Mouse (Mus musculus) heart, adult 2 months (tissue): ENCODE data around the gene Gfod1. TPM values are rescaled to one million over a fixed set of nuclear protein-coding genes. Genes with fewer than 3 reads are reported as not detected.

ENCODE experiments used
- DNase-seq, 2 experiments: peaks; one replicate each; pipeline ENCODE4 v3.0.0; 2021
- H3K27ac ChIP-seq: fragments of 200-600 bp; 2 replicates; pipeline ENCODE4 v1.8.1; 2022
- H3K27me3 ChIP-seq: fragments of 200-500 bp; 2 replicates; pipeline ENCODE4 v1.6.1; 2012; ENCODE audit warnings: mild to moderate bottlenecking, low read length, inconsistent platforms, mixed read lengths; ENCODE audit not compliant: control insufficient read depth, insufficient read depth
- H3K36me3 ChIP-seq: fragments of 200-500 bp; 2 replicates; pipeline ENCODE4 v1.6.1; 2012; ENCODE audit warnings: low read length, inconsistent platforms; ENCODE audit not compliant: control insufficient read depth, insufficient read depth
- H3K4me1 ChIP-seq: fragments of 200-500 bp; 2 replicates; pipeline ENCODE4 v1.6.1; 2011; ENCODE audit warnings: low read length; ENCODE audit not compliant: control insufficient read depth, insufficient read depth
- H3K4me3 ChIP-seq: fragments of 200-600 bp; 2 replicates; pipeline ENCODE4 v1.8.1; 2022
- H3K79me2 ChIP-seq: fragments of 200-500 bp; replicated peaks from 2 replicates; pipeline ENCODE4 v1.6.1; 2012; ENCODE audit warnings: mild to moderate bottlenecking, inconsistent platforms, low read length, moderate library complexity, mixed read lengths; ENCODE audit not compliant: control insufficient read depth, insufficient read depth
- H3K9ac ChIP-seq: fragments of 200-500 bp; 2 replicates; pipeline ENCODE4 v1.6.1; 2012; ENCODE audit warnings: low read depth, mild to moderate bottlenecking, control low read depth, inconsistent platforms, low read length, mixed read lengths
- CTCF ChIP-seq: fragments of 200-600 bp; IDR thresholded peaks from 2 replicates; pipeline ENCODE4 v1.8.1; 2022; ENCODE audit warnings: antibody characterized with exemption, mild to moderate bottlenecking, moderate library complexity
- EP300 ChIP-seq: fragments of 200-500 bp; IDR thresholded peaks from 2 replicates; pipeline ENCODE4 v1.6.1; 2011; ENCODE audit warnings: low read depth, low read length, control low read depth; ENCODE audit not compliant: insufficient read depth
- POLR2A ChIP-seq: fragments of 200-500 bp; IDR thresholded peaks from 2 replicates; pipeline ENCODE4 v1.6.1; 2011; ENCODE audit warnings: mild to moderate bottlenecking, low read depth, low read length, control low read depth; ENCODE audit not compliant: insufficient read depth
- WGBS: fragments of 180-500 bp; shearing (Covaris S2); methylation state at CpG from one replicate; pipeline ENCODE4 v1.1.7; 2018; 5-methylcytosine and 5-hydroxymethylcytosine counted together
- intact Hi-C: fragments of 180-260 bp; cut with DNase I; formaldehyde crosslinking; loops from one replicate; pipeline ENCODE4 v1.15.1; 2025
- polyA plus RNA-seq: library from polyadenylated mRNA; depleted of rRNA; stranded (reverse); fragments of >200 nt; gene quantifications from 2 replicates; pipeline ENCODE4 v1.2.3, GENCODE M21; 2012
- total RNA-seq, 2 experiments: library from RNA; stranded (reverse); gene quantifications; 2 replicates each; pipeline ENCODE4 v1.2.3; 2021

Gene Gfod1
- total and polyA plus RNA-seq, 3 experiments = 9.5 to 34.1 (median 33.7) TPM

DNA sequence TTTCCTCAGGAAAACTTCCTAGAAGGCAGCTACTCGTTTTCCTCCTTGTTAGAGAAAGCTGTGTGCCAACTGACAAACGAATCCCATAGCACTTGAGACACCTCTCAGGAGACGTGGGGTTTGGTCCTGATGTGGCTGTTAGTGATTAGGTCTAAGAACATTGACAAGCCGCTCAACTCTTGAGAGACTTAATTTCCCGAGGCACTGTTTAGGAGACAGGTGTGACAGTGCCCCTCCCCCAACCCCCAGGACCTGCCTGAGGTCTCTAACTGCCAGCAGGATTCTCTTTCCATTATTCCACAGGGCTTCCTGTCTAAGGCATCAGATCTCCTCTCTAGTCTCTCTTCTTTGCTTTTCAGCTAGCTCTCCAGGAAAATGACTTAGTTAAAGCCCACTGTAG, 15.9 kb downstream of the Gfod1 start:
- no peak for DNase-seq
- Histone ChIP-seq H3K4me1 (peaks cover 7% of the 10 kb centered on the region), H3K27ac (peak overlapping the region; percentile 48), H3K36me3 (peaks cover 5% of the 10 kb centered on the region; the same call in 1 of the 2 replicates), H3K4me3 (no peak overlapping the region), H3K9ac (no peak overlapping the region), H3K27me3 (no peaks in the 10 kb centered on the region), H3K79me2 (peaks cover 5% of the 10 kb centered on the region)
- TF ChIP-seq POLR2A (no peak), CTCF (no peak), EP300 (no peak)
- WGBS = 48% methylated on average over 5 of the region's 5 CpGs
- intact Hi-C loops = no loop called here

DNA sequence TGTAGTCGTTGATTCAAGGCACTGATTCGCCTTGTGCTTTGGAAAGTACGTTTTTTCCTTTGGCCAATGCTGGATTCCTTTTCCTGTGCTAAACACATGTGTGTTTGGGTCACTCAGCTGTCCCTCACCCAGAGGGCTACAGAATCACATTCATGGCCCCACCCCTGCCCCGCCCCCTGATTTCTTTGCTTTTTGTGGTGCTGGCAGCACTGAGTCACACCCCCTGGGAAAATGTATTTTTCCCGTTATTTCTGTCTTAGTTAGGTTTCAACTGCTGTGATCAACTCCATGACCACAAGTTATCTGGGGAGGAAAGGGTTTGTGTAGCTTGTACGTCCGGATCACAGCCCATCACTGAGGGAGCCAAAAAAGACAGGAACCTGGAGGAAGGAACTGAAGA, 17.1 kb downstream of the Gfod1 start:
- Histone ChIP-seq H3K4me1 (peaks cover 7% of the 10 kb centered on the region), H3K4me3 (no peak overlapping the region), H3K9ac (no peak overlapping the region), H3K27ac (no peak overlapping the region), H3K27me3 (no peaks in the 10 kb centered on the region), H3K79me2 (peaks cover 3% of the 10 kb centered on the region), H3K36me3 (peaks cover 5% of the 10 kb centered on the region; the same call in 1 of the 2 replicates)
- 46% methylated on average over 7 of the region's 7 CpGs for WGBS
- intact Hi-C loops = no loop called here
- TF ChIP-seq EP300 (no peak), CTCF (no peak), POLR2A (no peak)
- DNase-seq = no peak

DNA sequence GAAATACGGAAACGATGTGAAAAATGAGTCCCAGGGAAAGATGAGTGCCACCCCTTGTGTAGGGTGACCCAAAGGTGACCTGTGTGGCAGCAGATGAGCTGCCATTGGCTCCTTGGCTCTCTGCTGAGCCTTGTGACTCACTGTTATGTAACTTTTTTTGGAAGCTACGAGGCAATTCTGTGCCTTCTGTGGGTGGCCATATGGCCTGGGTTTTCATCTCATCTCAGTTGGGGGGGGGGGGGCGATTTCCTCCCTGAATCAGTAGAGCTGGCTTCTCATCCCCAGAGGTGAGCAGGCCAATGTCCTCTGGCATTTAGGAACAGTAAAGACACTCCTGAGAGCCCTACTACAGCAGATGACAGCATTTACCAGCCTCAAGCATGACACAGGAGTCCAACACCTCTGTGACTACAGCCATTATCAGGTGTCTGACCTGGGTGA, 19.2 kb downstream of the Gfod1 start:
- Histone ChIP-seq H3K27me3 (no peaks in the 10 kb centered on the region), H3K4me1 (peaks cover 7% of the 10 kb centered on the region), H3K27ac (no peak overlapping the region), H3K79me2 (no peaks in the 10 kb centered on the region; the same call in 1 of the 2 replicates), H3K36me3 (peaks cover 5% of the 10 kb centered on the region; the same call in 1 of the 2 replicates), H3K4me3 (no peak overlapping the region), H3K9ac (no peak overlapping the region)
- intact Hi-C loops = no loop called here
- no peak for TF ChIP-seq POLR2A
- DNase-seq = no peak
- WGBS = 65% methylated on average over 4 of the region's 4 CpGs

DNA sequence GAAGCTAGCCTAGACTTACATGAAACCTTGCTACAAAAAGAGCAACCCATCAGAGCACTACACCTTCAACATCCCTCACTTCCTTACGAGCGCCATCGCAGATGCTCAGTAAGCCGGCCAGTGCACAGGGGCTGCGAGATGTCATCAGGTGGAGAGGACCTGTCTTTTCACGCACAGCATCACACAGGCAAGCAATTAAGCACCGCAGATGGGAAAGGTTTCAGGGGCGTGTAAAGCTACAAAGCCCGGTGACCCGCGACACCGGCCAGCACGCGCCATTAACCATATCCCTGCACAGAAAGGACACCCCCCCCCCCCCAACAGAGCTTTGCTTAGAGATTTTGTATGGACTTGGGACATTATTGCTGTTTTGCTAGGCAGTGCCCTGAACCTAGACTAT, 30.1 kb downstream of the Gfod1 start:
- TF ChIP-seq CTCF (no peak), EP300 (no peak), POLR2A (no peak)
- DNase-seq = no peak
- intact Hi-C loops = no loop called here
- Histone ChIP-seq H3K27me3 (no peaks in the 10 kb centered on the region), H3K27ac (no peak overlapping the region), H3K9ac (no peak overlapping the region), H3K4me3 (no peak overlapping the region), H3K4me1 (peaks cover 17% of the 10 kb centered on the region), H3K79me2 (peaks cover 2% of the 10 kb centered on the region), H3K36me3 (no peaks in the 10 kb centered on the region; the same call in 1 of the 2 replicates)
- WGBS = 95% methylated on average over 14 of the region's 14 CpGs

DNA sequence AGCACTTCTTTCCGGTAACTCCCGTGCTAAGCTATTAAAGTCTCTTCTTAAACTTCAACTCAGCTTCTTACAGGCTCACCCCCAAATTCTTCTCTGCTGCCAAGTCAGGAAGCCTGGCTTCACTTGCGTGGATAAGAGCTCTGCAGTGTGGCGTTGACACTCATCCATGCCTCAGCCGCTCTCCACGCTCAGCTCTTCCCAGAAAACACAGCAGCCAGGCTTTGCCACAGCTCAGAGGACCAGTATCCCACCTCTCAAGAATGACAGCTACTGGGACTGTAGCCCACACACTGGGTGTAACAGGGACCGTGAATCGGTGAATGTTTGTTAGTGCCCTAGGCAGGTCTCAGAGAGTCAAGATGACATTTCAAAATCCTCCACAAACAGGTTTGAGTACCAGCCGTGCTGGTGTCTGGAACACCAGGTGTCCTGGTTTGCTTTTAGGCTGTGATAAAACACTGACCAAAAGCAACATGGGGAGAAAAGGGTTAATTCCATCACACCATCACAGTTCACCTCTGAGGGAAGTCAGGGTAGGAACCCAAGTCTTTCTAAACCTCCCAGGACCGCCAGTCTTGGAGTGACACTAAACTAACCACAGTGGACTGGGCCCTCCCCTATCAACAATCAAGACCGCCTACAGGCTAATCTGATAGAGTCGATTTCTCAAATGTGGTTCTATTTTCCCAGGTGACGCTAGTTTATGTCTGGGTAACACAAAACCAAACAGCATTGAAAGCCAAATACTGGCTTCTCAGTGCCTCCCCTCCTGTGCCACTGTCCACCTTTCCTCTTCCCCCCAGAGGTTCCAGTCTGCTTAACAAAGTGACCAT, 31.5 kb downstream of the Gfod1 start:
- peaks cover 19% of the 10 kb centered on the region for H3K4me1 ChIP-seq
- peaks cover 4% of the 10 kb centered on the region for H3K79me2 ChIP-seq
- WGBS = 43% methylated on average over 13 of the region's 13 CpGs
- H3K27me3 ChIP-seq = no peaks in the 10 kb centered on the region
- no peaks in the 10 kb centered on the region; the same call in 1 of the 2 replicates for H3K36me3 ChIP-seq
- intact Hi-C loops = no loop called here
- TF ChIP-seq EP300 (0 out of 2 replicates have a peak, but pooled peaks have one; percentile 11), POLR2A (no peak), CTCF (no peak)
- DNase-seq = no peak
- peak overlapping the region; percentile 65 for H3K27ac ChIP-seq
- H3K9ac ChIP-seq = peak overlapping the region; percentile 32; the same call in 1 of the 2 replicates
- no peak overlapping the region for H3K4me3 ChIP-seq

DNA sequence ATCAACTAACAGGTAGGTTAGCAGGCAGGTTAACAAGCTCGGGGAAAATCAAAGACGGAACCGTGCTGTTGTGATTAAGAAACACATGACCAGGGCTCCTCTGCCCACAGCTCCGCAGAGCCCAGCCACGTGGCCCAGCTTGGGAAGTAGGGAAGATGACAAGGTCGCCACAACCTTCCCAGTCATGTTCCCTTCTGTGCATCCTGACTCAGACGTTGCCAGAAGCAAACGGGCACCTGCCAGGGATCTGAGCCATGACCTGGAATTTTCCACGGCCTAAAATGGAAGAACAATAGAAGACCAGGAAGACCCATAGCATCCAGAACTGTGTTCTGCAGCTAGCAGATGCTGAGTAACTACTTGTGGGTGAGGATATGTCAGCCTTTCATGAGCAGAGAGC, 32.5 kb downstream of the Gfod1 start:
- Histone ChIP-seq H3K27me3 (no peaks in the 10 kb centered on the region), H3K9ac (no peak overlapping the region), H3K4me3 (no peak overlapping the region), H3K27ac (peak overlapping the region; percentile 65), H3K36me3 (no peaks in the 10 kb centered on the region; the same call in 1 of the 2 replicates), H3K4me1 (peaks cover 19% of the 10 kb centered on the region), H3K79me2 (peaks cover 3% of the 10 kb centered on the region)
- intact Hi-C loops = no loop called here
- TF ChIP-seq CTCF (no peak), EP300 (no peak; the same call in none of the 2 replicates), POLR2A (no peak)
- peak in 1 of 2 experiments; percentile 67 for DNase-seq
- 46% methylated on average over 9 of the region's 9 CpGs for WGBS
